Mouse (Mus musculus): ENCODE measurements around the gene Tnfaip1. TPM values are rescaled to one million over a fixed set of nuclear protein-coding genes. Genes with fewer than 3 reads are reported as not detected.

The Tnfaip1 gene
- polyA plus RNA-seq, 1 experiment from 2014 or later = 76.0 TPM

DNA sequence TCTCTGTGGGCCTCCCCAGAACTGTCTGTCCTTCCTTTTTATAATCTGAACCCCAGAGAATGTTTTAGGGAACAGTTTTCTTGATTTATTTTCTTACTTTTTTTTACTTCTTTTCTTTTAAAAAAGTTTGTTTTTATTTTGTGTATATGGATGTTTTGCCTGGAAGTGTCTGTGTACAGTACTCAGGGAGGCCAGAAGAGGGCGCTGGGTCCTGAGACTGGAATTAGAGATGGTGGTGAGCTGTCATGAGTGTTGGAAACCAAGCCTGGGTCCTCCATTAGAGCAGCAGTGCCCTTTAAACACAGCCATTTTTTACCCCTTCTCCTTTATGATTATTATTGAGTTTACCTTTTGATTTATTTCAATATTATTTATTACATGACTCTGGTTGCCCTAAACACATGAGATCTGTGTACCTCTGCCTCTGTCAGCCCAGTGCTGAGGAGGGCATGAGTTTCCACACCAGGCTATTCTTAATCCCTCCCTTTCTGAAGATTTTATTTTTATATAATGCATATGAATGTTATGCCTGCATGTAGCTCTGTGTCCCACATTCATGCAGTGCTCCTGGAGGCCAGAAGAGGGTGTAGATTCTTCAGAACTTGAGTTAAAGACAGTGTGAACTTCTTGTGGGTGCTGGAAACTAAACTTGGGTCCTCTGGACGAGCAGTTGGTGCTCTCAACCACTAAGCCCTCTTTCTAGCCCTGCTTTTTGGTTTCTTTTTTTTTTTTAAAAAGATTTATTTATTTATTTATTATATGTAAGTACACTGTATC, 20.4 kb downstream of the Tnfaip1 start:
- Histone ChIP-seq H3K9me3 (ENCODE audit: control insufficient read depth, low read length) (no peaks in the 10 kb centered on the region), H3K27ac (replicated peaks; ENCODE audit: low read depth, low read length) (no peak overlapping the region), H3K27me3 (replicated peaks; ENCODE audit: control insufficient read depth, insufficient read depth, low read length) (no peaks in the 10 kb centered on the region), H3K4me2 (ENCODE audit: low read depth, low read length) (no peak overlapping the region), H3K4me1 (ENCODE audit: control insufficient read depth, insufficient read depth, low read length) (peaks cover 11% of the 10 kb centered on the region), H3K36me3 (ENCODE audit: control insufficient read depth, insufficient read depth, low read length) (peaks cover 63% of the 10 kb centered on the region), H3K9ac (ENCODE audit: low read depth, low read length) (no peak overlapping the region), H3K4me3 (ENCODE audit: low read depth, low read length) (no peak overlapping the region)
- 57% methylated on average over 2 of the region's 2 CpGs for WGBS
- DNase-seq (ENCODE audit: low spot score) = no peak
- no peak for ATAC-seq (ENCODE audit: low read depth)

- H3K4me3 ChIP-seq (ENCODE audit: low read depth, low read length) = peak overlapping the region; percentile 99
- peak overlapping the region; percentile 88 for H3K4me2 ChIP-seq (ENCODE audit: low read depth, low read length)
- no peaks in the 10 kb centered on the region for H3K27me3 ChIP-seq (replicated peaks; ENCODE audit: control insufficient read depth, insufficient read depth, low read length)
- WGBS = 73% methylated on average over 3 of the region's 3 CpGs
- no peaks in the 10 kb centered on the region for H3K9me3 ChIP-seq (ENCODE audit: control insufficient read depth, low read length)
- H3K36me3 ChIP-seq (ENCODE audit: control insufficient read depth, insufficient read depth, low read length) = peaks cover 51% of the 10 kb centered on the region
- DNase-seq (ENCODE audit: low spot score) (no peak), ATAC-seq (ENCODE audit: low read depth) (no peak)
- no peak overlapping the region for H3K27ac ChIP-seq (replicated peaks; ENCODE audit: low read depth, low read length)
- H3K4me1 ChIP-seq (ENCODE audit: control insufficient read depth, insufficient read depth, low read length) = peaks cover 11% of the 10 kb centered on the region
- peak overlapping the region; percentile 94 for H3K9ac ChIP-seq (ENCODE audit: low read depth, low read length)
Observed at GRCm38 (mm10) chr11:78513106-78513790, 22.9 kb downstream of the Tnfaip1 start.

DNA sequence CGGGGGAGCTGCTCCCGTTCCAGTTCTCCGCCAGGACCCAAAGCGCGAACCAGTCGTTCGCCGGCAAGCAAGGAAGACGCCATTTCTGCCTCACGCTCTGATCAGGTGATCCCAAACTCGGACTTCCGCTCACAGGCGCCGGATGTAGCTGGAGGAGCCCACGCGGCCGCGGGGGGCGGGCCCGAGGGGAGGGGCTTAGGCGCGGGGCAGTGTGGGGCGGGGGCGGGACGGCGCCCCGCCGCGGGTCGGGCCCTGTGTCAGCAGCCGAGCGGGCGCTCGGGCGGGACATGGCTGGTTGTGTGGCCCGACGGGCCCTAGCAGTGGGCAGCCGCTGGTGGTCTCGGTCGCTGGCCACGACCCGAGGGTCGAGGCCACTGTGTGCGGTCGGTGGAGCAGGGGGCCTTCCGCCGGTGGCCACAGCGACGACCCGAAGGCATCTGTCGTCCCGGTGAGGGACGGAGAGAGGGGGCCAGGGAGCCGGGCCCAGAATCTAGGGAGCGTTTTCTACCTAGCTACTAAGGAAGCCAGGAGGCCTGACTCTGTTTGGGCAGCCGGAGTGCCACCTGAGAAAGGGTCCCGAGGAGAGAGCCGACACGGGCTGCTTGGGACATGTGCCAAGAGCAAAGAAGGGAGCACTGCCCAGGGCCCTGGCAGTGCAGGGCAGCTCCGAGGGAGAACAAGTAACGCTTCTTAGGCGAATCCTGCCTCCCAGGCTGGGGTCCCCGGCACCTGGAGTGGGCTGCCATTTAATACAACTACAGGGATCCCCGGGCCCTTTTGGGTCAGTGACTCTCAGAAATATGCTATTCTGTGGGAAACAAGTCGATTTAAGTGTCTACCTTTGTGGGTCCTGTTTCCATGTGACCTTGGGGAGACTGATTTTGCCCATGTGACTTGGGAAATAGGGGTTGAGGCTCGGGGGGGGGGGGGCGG, 23.8 kb downstream of the Tnfaip1 start, which contains the start of the genes Tmem199 and Poldip2:
Tmem199 (minus strand) TSS at position 148 of the 933 bp plus-strand sequence.
Poldip2 (plus strand) TSS at position 169 of the 933 bp plus-strand sequence.
- WGBS = 1% methylated on average over 25 of the region's 67 CpGs
- no peaks in the 10 kb centered on the region for H3K9me3 ChIP-seq (ENCODE audit: control insufficient read depth, low read length)
- H3K4me2 ChIP-seq (ENCODE audit: low read depth, low read length) = peak within 1 kb of the TSS; percentile 88
- no peaks in the 10 kb centered on the region for H3K27me3 ChIP-seq (replicated peaks; ENCODE audit: control insufficient read depth, insufficient read depth, low read length)
- DNase-seq (ENCODE audit: low spot score) (peak; percentile 98), ATAC-seq (ENCODE audit: low read depth) (peak; percentile 97)
- peak within 1 kb of the TSS; percentile 94 for H3K9ac ChIP-seq (ENCODE audit: low read depth, low read length)
- peak within 1 kb of the TSS; percentile 99 for H3K4me3 ChIP-seq (ENCODE audit: low read depth, low read length)
- H3K27ac ChIP-seq (replicated peaks; ENCODE audit: low read depth, low read length) = peak within 1 kb of the TSS; percentile 82
- H3K36me3 ChIP-seq (ENCODE audit: control insufficient read depth, insufficient read depth, low read length) = peaks cover 51% of the 10 kb centered on the region
- H3K4me1 ChIP-seq (ENCODE audit: control insufficient read depth, insufficient read depth, low read length) = peaks cover 11% of the 10 kb centered on the region

- Histone ChIP-seq H3K27me3 (replicated peaks; ENCODE audit: control insufficient read depth, insufficient read depth, low read length) (no peaks in the 10 kb centered on the region), H3K4me3 (ENCODE audit: low read depth, low read length) (no peak overlapping the region), H3K9me3 (ENCODE audit: control insufficient read depth, low read length) (no peaks in the 10 kb centered on the region), H3K4me2 (ENCODE audit: low read depth, low read length) (no peak overlapping the region), H3K27ac (replicated peaks; ENCODE audit: low read depth, low read length) (no peak overlapping the region), H3K4me1 (ENCODE audit: control insufficient read depth, insufficient read depth, low read length) (peaks cover 11% of the 10 kb centered on the region), H3K9ac (ENCODE audit: low read depth, low read length) (no peak overlapping the region), H3K36me3 (ENCODE audit: control insufficient read depth, insufficient read depth, low read length) (peaks cover 43% of the 10 kb centered on the region)
- DNase-seq (ENCODE audit: low spot score) (no peak), ATAC-seq (ENCODE audit: low read depth) (no peak)
- WGBS = 79% methylated on average over 5 of the region's 5 CpGs
Observed at GRCm38 (mm10) chr11:78509148-78509547, 27.0 kb downstream of the Tnfaip1 start.

DNA sequence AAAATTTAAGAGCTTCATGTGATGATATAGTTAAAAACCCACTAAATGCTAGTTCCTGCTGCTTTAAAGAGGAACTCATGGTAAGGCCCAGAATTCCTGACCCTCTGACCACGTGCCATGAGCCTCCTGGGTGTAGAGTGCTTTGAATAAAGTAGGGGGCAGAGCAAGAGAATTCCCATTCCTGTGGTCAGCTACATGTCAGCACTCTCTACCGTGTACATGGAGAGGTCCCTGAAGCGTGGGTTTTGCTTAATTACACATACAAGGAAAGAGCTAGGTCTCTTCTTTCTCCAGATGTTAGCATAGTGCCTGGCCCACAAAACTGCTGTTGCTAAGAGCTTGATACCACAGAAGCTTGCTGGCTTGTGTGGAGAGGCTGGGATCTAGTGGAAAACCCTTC, 30.7 kb downstream of the Tnfaip1 start:
- Histone ChIP-seq H3K4me1 (ENCODE audit: control insufficient read depth, insufficient read depth, low read length) (no peaks in the 10 kb centered on the region), H3K27ac (replicated peaks; ENCODE audit: low read depth, low read length) (no peak overlapping the region), H3K9me3 (ENCODE audit: control insufficient read depth, low read length) (no peaks in the 10 kb centered on the region), H3K36me3 (ENCODE audit: control insufficient read depth, insufficient read depth, low read length) (peaks cover 37% of the 10 kb centered on the region), H3K27me3 (replicated peaks; ENCODE audit: control insufficient read depth, insufficient read depth, low read length) (0 out of 2 replicates have a peak, but pooled peaks cover 3% of the 10 kb centered on the region), H3K9ac (ENCODE audit: low read depth, low read length) (no peak overlapping the region), H3K4me2 (ENCODE audit: low read depth, low read length) (no peak overlapping the region), H3K4me3 (ENCODE audit: low read depth, low read length) (no peak overlapping the region)
- 74% methylated on average over 3 of the region's 3 CpGs for WGBS
- peak; percentile 57; the same call in 1 of the 2 replicates for ATAC-seq (ENCODE audit: low read depth)
- peak; percentile 39 for DNase-seq (ENCODE audit: low spot score)

DNA sequence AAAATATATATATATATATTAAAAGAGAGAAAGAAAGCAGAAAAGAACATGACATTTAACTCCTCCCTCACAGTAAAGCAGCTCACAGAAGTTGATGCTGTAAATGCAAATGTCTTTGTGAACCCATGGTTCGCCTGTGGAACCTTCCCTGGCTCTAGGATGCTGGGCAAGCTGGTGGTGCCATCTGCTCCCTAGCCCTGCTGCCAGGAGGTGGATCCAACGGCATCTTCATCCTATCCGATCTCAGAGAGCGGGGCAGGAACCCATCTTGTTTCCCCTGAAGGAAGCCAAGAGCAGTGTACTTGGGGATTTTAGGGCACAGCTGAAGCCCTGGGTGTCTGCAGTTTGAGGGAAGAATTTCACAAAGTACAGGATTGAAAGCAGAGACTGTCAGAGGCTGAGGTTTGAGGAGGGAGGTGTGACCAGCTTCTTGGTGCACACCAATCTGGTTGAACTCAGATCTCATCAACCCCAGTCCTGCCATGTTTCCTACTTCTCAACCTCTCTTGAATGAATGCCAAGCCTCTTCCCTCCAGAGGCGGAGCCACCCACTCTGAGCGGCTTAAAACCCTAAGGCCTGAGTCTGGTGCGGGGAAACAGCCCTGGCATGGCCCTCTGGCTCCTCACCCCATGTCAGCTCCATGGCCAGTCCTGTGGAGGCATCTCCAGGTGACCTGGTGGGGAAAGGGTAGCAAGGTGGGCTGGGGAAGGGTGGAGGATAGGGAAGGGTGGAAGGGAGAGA, 33.1 kb downstream of the Tnfaip1 start, which contains the start of gene Sebox:
Sebox (plus strand) TSS at position 539 of the 742 bp plus-strand sequence.
- peaks cover 3% of the 10 kb centered on the region; the same call in 1 of the 2 replicates for H3K4me1 ChIP-seq (ENCODE audit: control insufficient read depth, insufficient read depth, low read length)
- no peak within 1 kb of the TSS for H3K9ac ChIP-seq (ENCODE audit: low read depth, low read length)
- WGBS = 69% methylated on average over 7 of the region's 7 CpGs
- DNase-seq (ENCODE audit: low spot score) (no peak), ATAC-seq (ENCODE audit: low read depth) (no peak)
- H3K36me3 ChIP-seq (ENCODE audit: control insufficient read depth, insufficient read depth, low read length) = peaks cover 23% of the 10 kb centered on the region
- no peak within 1 kb of the TSS for H3K4me2 ChIP-seq (ENCODE audit: low read depth, low read length)
- H3K9me3 ChIP-seq (ENCODE audit: control insufficient read depth, low read length) = no peaks in the 10 kb centered on the region
- H3K27me3 ChIP-seq (replicated peaks; ENCODE audit: control insufficient read depth, insufficient read depth, low read length) = peaks cover 17% of the 10 kb centered on the region
- H3K27ac ChIP-seq (replicated peaks; ENCODE audit: low read depth, low read length) = no peak within 1 kb of the TSS
- H3K4me3 ChIP-seq (ENCODE audit: low read depth, low read length) = no peak within 1 kb of the TSS

DNA sequence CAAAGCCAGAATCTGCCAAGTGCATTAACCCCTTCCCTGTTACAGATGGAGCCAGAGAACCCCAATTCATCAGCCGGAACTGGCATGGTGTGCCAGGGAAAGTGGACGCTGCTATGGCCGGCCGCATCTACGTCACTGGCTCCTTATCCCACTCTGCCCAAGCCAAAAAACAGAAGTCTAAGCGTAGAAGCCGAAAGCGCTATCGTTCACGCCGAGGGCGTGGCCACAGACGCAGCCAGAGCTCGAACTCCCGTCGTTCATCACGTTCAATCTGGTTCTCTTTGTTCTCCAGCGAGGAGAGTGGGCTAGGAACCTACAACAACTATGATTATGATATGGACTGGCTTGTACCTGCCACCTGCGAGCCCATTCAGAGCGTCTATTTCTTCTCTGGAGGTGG, 34.6 kb downstream of the Tnfaip1 start:
- Histone ChIP-seq H3K4me3 (ENCODE audit: low read depth, low read length) (no peak overlapping the region), H3K4me1 (ENCODE audit: control insufficient read depth, insufficient read depth, low read length) (peaks cover 12% of the 10 kb centered on the region; the same call in 1 of the 2 replicates), H3K27ac (replicated peaks; ENCODE audit: low read depth, low read length) (no peak overlapping the region), H3K36me3 (ENCODE audit: control insufficient read depth, insufficient read depth, low read length) (peaks cover 7% of the 10 kb centered on the region), H3K4me2 (ENCODE audit: low read depth, low read length) (no peak overlapping the region), H3K9me3 (ENCODE audit: control insufficient read depth, low read length) (no peaks in the 10 kb centered on the region), H3K9ac (ENCODE audit: low read depth, low read length) (no peak overlapping the region), H3K27me3 (replicated peaks; ENCODE audit: control insufficient read depth, insufficient read depth, low read length) (peaks cover 19% of the 10 kb centered on the region)
- no peak for DNase-seq (ENCODE audit: low spot score)
- ATAC-seq (ENCODE audit: low read depth) = no peak
- WGBS = 71% methylated on average over 20 of the region's 20 CpGs

All from embryonic facial prominence, embryonic 14.5 days (tissue).